Mouse (Mus musculus) kidney, postnatal 0 days (tissue): Measurements from ENCODE around the gene Cmc1. TPM values are rescaled to one million over a fixed set of nuclear protein-coding genes. Genes with fewer than 3 reads are reported as not detected.

ENCODE experiments used
- ATAC-seq: fragments of 200-750 bp; cut with Nextera tagmentation; replicated peaks from 2 replicates; pipeline ENCODE4 v1.8.0; 2017; ENCODE audit warnings: low read depth, moderate number of reproducible peaks, moderate TSS enrichment, moderate library complexity; ENCODE audit not compliant: low FRiP score
- DNase-seq: peaks from one replicate; pipeline ENCODE4 v3.0.0-alpha.2; 2016; ENCODE audit warnings: low spot score
- H3K27ac ChIP-seq: fragments of 300-500 bp; sonication (generic); 2 replicates; pipeline ENCODE4 v1.5.1; 2014; ENCODE audit warnings: mild to moderate bottlenecking
- H3K27me3 ChIP-seq: fragments of 300-500 bp; sonication (generic); 2 replicates; pipeline ENCODE4 v1.6.1; 2014; ENCODE audit warnings: low read length, mixed read lengths; ENCODE audit not compliant: insufficient read depth
- H3K36me3 ChIP-seq: fragments of 300-500 bp; sonication (generic); 2 replicates; pipeline ENCODE4 v1.6.1; 2014; ENCODE audit warnings: low read length, mixed read lengths; ENCODE audit not compliant: insufficient read depth
- H3K4me1 ChIP-seq: fragments of 300-500 bp; sonication (generic); replicated peaks from 2 replicates; pipeline ENCODE4 v1.6.1; 2014; ENCODE audit warnings: antibody characterized with exemption, low read length, mixed read lengths; ENCODE audit not compliant: insufficient read depth
- H3K4me2 ChIP-seq: fragments of 300-500 bp; sonication (generic); 2 replicates; pipeline ENCODE4 v1.6.1; 2014; ENCODE audit warnings: mild to moderate bottlenecking, low read length, moderate library complexity, mixed read lengths
- H3K4me3 ChIP-seq: fragments of 300-500 bp; sonication (generic); replicated peaks from 2 replicates; pipeline ENCODE4 v1.5.1; 2014; ENCODE audit warnings: low read depth, low read length
- H3K9ac ChIP-seq: fragments of 300-500 bp; sonication (generic); 2 replicates; pipeline ENCODE4 v1.6.1; 2014; ENCODE audit warnings: low read depth, low read length
- H3K9me3 ChIP-seq: fragments of 300-500 bp; sonication (generic); replicated peaks from 2 replicates; pipeline ENCODE4 v1.6.1; 2016; ENCODE audit warnings: low read length, inconsistent platforms, mixed read lengths
- CTCF ChIP-seq: IDR thresholded peaks from 2 replicates; pipeline ENCODE4 v1.5.1; 2016; ENCODE audit warnings: antibody characterized with exemption, low read depth, mild to moderate bottlenecking, moderate library complexity
- WGBS: fragments of 180-500 bp; shearing (Covaris S2); extraction: QIAGEN DNeasy Blood & Tissue Kit; methylation state at CpG from one replicate; pipeline ENCODE4 v1.1.7; 2014; 5-methylcytosine and 5-hydroxymethylcytosine counted together
- polyA plus RNA-seq: library from polyadenylated mRNA; unstranded; fragments of >200 nt; fragmentation: Nextera tagmentation; extraction: Ambion mirVana; gene quantifications from 2 replicates; pipeline ENCODE4 v1.2.1, GENCODE M21; 2015

Cmc1 gene
- polyA plus RNA-seq, 1 experiment from 2014 or later, result 91.6 TPM

GRCm38 (mm10) chr9:118187420-118187819 lies 37.4 kb upstream of the Cmc1 start:
- no peaks in the 10 kb centered on the region for H3K4me1 ChIP-seq
- no peak overlapping the region for H3K27ac ChIP-seq
- 93% methylated on average over 7 of the region's 7 CpGs for WGBS
- no peaks in the 10 kb centered on the region for H3K9me3 ChIP-seq
- no peak overlapping the region for H3K4me3 ChIP-seq
- no peaks in the 10 kb centered on the region for H3K36me3 ChIP-seq
- H3K27me3 ChIP-seq, result no peaks in the 10 kb centered on the region
- no peak overlapping the region for H3K9ac ChIP-seq
- TF ChIP-seq CTCF, result no peak
- no peak overlapping the region for H3K4me2 ChIP-seq
- ATAC-seq (no peak), DNase-seq (no peak)

GRCm38 (mm10) chr9:118186776-118187175 lies 36.8 kb upstream of the Cmc1 start:
- TF ChIP-seq CTCF, result no peak
- Histone ChIP-seq H3K9me3 (no peaks in the 10 kb centered on the region), H3K4me2 (no peak overlapping the region), H3K27me3 (no peaks in the 10 kb centered on the region), H3K27ac (no peak overlapping the region), H3K9ac (no peak overlapping the region), H3K4me1 (no peaks in the 10 kb centered on the region), H3K4me3 (no peak overlapping the region), H3K36me3 (no peaks in the 10 kb centered on the region)
- WGBS, result 87% methylated on average over 10 of the region's 10 CpGs
- DNase-seq (no peak), ATAC-seq (no peak)

GRCm38 (mm10) chr9:118179136-118180025 lies 29.4 kb upstream of the Cmc1 start:
- Histone ChIP-seq H3K4me3 (no peak overlapping the region), H3K27me3 (no peaks in the 10 kb centered on the region), H3K27ac (no peak overlapping the region), H3K9ac (no peak overlapping the region), H3K4me1 (no peaks in the 10 kb centered on the region), H3K36me3 (no peaks in the 10 kb centered on the region), H3K4me2 (no peak overlapping the region), H3K9me3 (no peaks in the 10 kb centered on the region)
- 86% methylated on average over 18 of the region's 18 CpGs for WGBS
- DNase-seq, result no peak
- TF ChIP-seq CTCF, result no peak
- ATAC-seq, result no peak

- Histone ChIP-seq H3K27ac (no peak overlapping the region), H3K36me3 (no peaks in the 10 kb centered on the region), H3K9me3 (no peaks in the 10 kb centered on the region), H3K27me3 (no peaks in the 10 kb centered on the region), H3K9ac (no peak overlapping the region), H3K4me1 (no peaks in the 10 kb centered on the region), H3K4me2 (no peak overlapping the region), H3K4me3 (no peak overlapping the region)
- DNase-seq, result no peak
- TF ChIP-seq CTCF, result no peak
- no peak for ATAC-seq
- WGBS, result 90% methylated on average over 3 of the region's 3 CpGs
These were observed 26.7 kb upstream of the Cmc1 start for GRCm38 (mm10) chr9:118176687-118177086.

- no peak overlapping the region for H3K4me2 ChIP-seq
- H3K4me1 ChIP-seq, result no peaks in the 10 kb centered on the region
- H3K9me3 ChIP-seq, result no peaks in the 10 kb centered on the region
- no peaks in the 10 kb centered on the region for H3K36me3 ChIP-seq
- no peak overlapping the region for H3K9ac ChIP-seq
- DNase-seq (no peak), ATAC-seq (no peak)
- H3K27me3 ChIP-seq, result no peaks in the 10 kb centered on the region
- H3K27ac ChIP-seq, result no peak overlapping the region
- no peak for TF ChIP-seq CTCF
- H3K4me3 ChIP-seq, result no peak overlapping the region
- WGBS, result 91% methylated on average over 4 of the region's 4 CpGs
These were observed 25.4 kb upstream of the Cmc1 start for GRCm38 (mm10) chr9:118175411-118175810.

GRCm38 (mm10) chr9:118173086-118173485 lies 23.1 kb upstream of the Cmc1 start:
- no peak for DNase-seq

GRCm38 (mm10) chr9:118168544-118168943 lies 18.6 kb upstream of the Cmc1 start:
- H3K27ac ChIP-seq, result no peak overlapping the region
- no peaks in the 10 kb centered on the region for H3K36me3 ChIP-seq
- no peaks in the 10 kb centered on the region for H3K27me3 ChIP-seq
- H3K4me3 ChIP-seq, result no peak overlapping the region
- H3K4me1 ChIP-seq, result no peaks in the 10 kb centered on the region
- H3K9me3 ChIP-seq, result no peaks in the 10 kb centered on the region
- ATAC-seq (no peak), DNase-seq (peak; percentile 28)
- H3K4me2 ChIP-seq, result no peak overlapping the region
- WGBS, result 59% methylated on average over 5 of the region's 5 CpGs
- no peak overlapping the region for H3K9ac ChIP-seq
- TF ChIP-seq CTCF, result peak; percentile 65

More at GRCm38 (mm10) chr9:118173086-118173485, 23.1 kb upstream of the Cmc1 start:
- H3K9me3 ChIP-seq, result no peaks in the 10 kb centered on the region
- H3K27me3 ChIP-seq, result no peaks in the 10 kb centered on the region
- ATAC-seq, result no peak
- WGBS, result 86% methylated on average over 4 of the region's 4 CpGs
- no peak overlapping the region for H3K9ac ChIP-seq
- no peak overlapping the region for H3K27ac ChIP-seq
- H3K36me3 ChIP-seq, result no peaks in the 10 kb centered on the region
- no peak for TF ChIP-seq CTCF
- no peaks in the 10 kb centered on the region for H3K4me1 ChIP-seq
- no peak overlapping the region for H3K4me2 ChIP-seq
- no peak overlapping the region for H3K4me3 ChIP-seq
